Mouse (Mus musculus) bone marrow macrophage, adult 2 months (primary cell): Measurements from ENCODE around the gene Ak8.

ENCODE experiments used
- CTCF ChIP-seq: IDR thresholded peaks from 2 replicates; pipeline ENCODE4 v1.5.1; 2012; ENCODE audit warnings: low read depth, mild to moderate bottlenecking, low read length, moderate library complexity
- POLR2A ChIP-seq: IDR thresholded peaks from 2 replicates; pipeline ENCODE4 v1.6.1; 2012; ENCODE audit warnings: mild to moderate bottlenecking, low read depth, low read length, borderline replicate concordance

DNA sequence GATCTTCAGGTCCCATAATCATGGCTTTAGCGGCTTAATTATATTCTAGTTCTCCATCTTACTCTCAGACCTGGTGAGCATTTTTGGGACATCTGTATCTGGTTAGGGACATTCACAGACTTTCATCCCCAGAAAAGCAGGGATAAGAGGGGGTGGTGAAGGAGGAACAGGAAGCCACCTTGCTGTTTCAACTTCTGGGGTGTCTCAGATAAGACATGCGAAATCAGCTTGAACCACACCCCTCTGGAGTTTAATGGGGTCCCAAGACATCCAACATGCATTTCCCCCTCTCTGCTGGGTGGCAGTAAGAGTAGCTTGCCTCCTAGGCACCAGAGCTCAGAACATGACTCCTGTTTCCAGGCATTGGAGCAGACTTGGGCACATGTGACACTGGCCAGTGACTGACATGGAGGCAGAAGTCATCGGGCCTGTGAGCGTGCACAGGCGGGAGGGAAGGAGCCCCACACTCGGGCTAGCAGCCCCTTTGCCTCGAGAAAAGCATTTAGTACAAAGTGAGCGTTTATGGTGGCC is 6.2 kb downstream of the Ak8 start:
- TF ChIP-seq POLR2A (no peak), CTCF (no peak)
